Mouse (Mus musculus) hindbrain, embryonic 12.5 days (tissue): ENCODE data around the gene Map3k3. TPM values are rescaled to one million over a fixed set of nuclear protein-coding genes. Genes with fewer than 3 reads are reported as not detected.

Experiments
- ATAC-seq: fragments of 200-750 bp; cut with Nextera tagmentation; 2 replicates; pipeline ENCODE4 v1.8.0; 2017; ENCODE audit warnings: moderate TSS enrichment; ENCODE audit not compliant: low FRiP score
- H3K27ac ChIP-seq: fragments of 300-500 bp; sonication (generic); 2 replicates; pipeline ENCODE4 v1.5.1; 2016; ENCODE audit warnings: mild to moderate bottlenecking
- H3K27me3 ChIP-seq: fragments of 300-500 bp; sonication (generic); 2 replicates; pipeline ENCODE4 v1.6.1; 2016; ENCODE audit warnings: mild to moderate bottlenecking
- H3K36me3 ChIP-seq: fragments of 300-500 bp; sonication (generic); 2 replicates; pipeline ENCODE4 v1.6.1; 2016; ENCODE audit warnings: mild to moderate bottlenecking
- H3K4me1 ChIP-seq: fragments of 300-500 bp; sonication (generic); 2 replicates; pipeline ENCODE4 v1.6.1; 2016
- H3K4me2 ChIP-seq: fragments of 300-500 bp; sonication (generic); replicated peaks from 2 replicates; pipeline ENCODE4 v1.6.1; 2016; ENCODE audit warnings: mild to moderate bottlenecking
- H3K4me3 ChIP-seq: fragments of 300-500 bp; sonication (generic); 2 replicates; pipeline ENCODE4 v1.5.1; 2016; ENCODE audit warnings: mild to moderate bottlenecking
- H3K9ac ChIP-seq: fragments of 300-500 bp; sonication (generic); 2 replicates; pipeline ENCODE4 v1.6.1; 2016; ENCODE audit warnings: mild to moderate bottlenecking, moderate library complexity
- H3K9me3 ChIP-seq: fragments of 300-500 bp; sonication (generic); replicated peaks from 2 replicates; pipeline ENCODE4 v1.6.1; 2016; ENCODE audit warnings: mild to moderate bottlenecking
- WGBS: fragments of 180-500 bp; shearing (Covaris S2); methylation state at CpG from one replicate; pipeline ENCODE4 v1.1.7; 2016; 5-methylcytosine and 5-hydroxymethylcytosine counted together
- polyA plus RNA-seq: library from polyadenylated mRNA; unstranded; fragments of >200 nt; fragmentation: Nextera tagmentation; extraction: Ambion mirVana; gene quantifications from 2 replicates; pipeline ENCODE4 v1.2.1, GENCODE M21; 2016

Gene Map3k3
- polyA plus RNA-seq, 1 experiment from 2014 or later: 27.0 TPM

GRCm38 (mm10) chr11:106163546-106163945 is 79.1 kb downstream of the Map3k3 start:
- Histone ChIP-seq H3K9me3 (no peaks in the 10 kb centered on the region), H3K36me3 (peaks cover 49% of the 10 kb centered on the region), H3K4me2 (no peak overlapping the region), H3K27me3 (no peaks in the 10 kb centered on the region), H3K9ac (no peak overlapping the region), H3K4me3 (no peak overlapping the region), H3K4me1 (peaks cover 21% of the 10 kb centered on the region), H3K27ac (no peak overlapping the region)
- WGBS: 91% methylated on average over 4 of the region's 4 CpGs
- ATAC-seq: no peak

- ATAC-seq: no peak
- no peaks in the 10 kb centered on the region for H3K9me3 ChIP-seq
- peaks cover 55% of the 10 kb centered on the region for H3K36me3 ChIP-seq
- H3K4me1 ChIP-seq: peaks cover 12% of the 10 kb centered on the region
- H3K27me3 ChIP-seq: no peaks in the 10 kb centered on the region
- H3K4me3 ChIP-seq: no peak overlapping the region
- H3K9ac ChIP-seq: no peak overlapping the region
- no peak overlapping the region for H3K27ac ChIP-seq
- H3K4me2 ChIP-seq: no peak overlapping the region
- 90% methylated on average over 16 of the region's 16 CpGs for WGBS
These were observed 80.3 kb downstream of the Map3k3 start for GRCm38 (mm10) chr11:106164601-106165180.

DNA sequence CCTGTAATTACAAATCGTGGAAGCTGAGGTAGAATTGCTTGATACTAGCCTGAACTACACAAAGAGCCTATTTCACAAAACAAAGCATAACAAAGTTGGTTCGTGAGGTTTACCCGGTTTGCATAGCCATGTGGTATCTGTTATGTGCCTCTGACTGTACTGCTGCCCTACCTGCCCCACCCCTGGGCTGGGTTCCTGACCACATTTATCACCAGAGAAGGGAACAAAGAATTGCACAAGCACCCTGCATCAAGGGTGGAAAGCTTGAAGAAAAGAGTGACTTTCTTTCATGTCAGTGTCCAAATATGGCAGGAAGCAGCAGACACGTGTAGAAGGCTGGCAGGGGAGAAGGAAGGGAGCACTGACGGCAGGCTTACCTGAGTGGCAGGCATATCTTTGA is 83.0 kb downstream of the Map3k3 start:
- Histone ChIP-seq H3K9ac (no peak overlapping the region), H3K27ac (no peak overlapping the region), H3K27me3 (no peaks in the 10 kb centered on the region), H3K4me3 (no peak overlapping the region), H3K4me1 (no peaks in the 10 kb centered on the region), H3K9me3 (no peaks in the 10 kb centered on the region), H3K36me3 (peaks cover 68% of the 10 kb centered on the region), H3K4me2 (no peak overlapping the region)
- ATAC-seq: no peak
- 84% methylated on average over 5 of the region's 5 CpGs for WGBS

GRCm38 (mm10) chr11:106170807-106171206 is 86.4 kb downstream of the Map3k3 start:
- H3K4me1 ChIP-seq: no peaks in the 10 kb centered on the region
- no peak overlapping the region for H3K4me2 ChIP-seq
- no peak overlapping the region for H3K27ac ChIP-seq
- H3K9ac ChIP-seq: no peak overlapping the region
- ATAC-seq: no peak
- no peak overlapping the region for H3K4me3 ChIP-seq
- H3K27me3 ChIP-seq: no peaks in the 10 kb centered on the region
- WGBS: 84% methylated on average over 7 of the region's 7 CpGs
- no peaks in the 10 kb centered on the region for H3K9me3 ChIP-seq
- peaks cover 49% of the 10 kb centered on the region for H3K36me3 ChIP-seq

- 95% methylated on average over 2 of the region's 2 CpGs for WGBS
These were observed 88.8 kb downstream of the Map3k3 start for GRCm38 (mm10) chr11:106173228-106173627.

DNA sequence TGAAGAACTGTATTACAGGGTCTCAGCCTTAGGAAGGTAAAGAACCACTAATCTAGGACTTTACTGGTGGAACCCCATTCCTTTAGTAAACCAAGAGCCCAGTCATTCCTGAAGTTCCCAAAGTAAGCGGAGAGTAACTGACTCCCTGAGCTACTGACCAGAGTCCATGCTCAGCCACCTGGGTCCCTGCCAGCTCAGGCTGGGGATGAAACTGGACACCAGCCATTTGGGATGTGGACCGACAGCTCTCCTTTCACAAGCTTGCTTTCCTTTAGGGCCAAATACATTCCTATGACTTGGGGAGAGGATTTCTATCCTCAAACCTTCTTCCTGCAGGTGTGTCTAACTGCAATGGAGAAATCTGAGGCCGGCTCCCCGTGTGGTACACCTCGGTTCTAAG is 90.0 kb downstream of the Map3k3 start:
- peaks cover 22% of the 10 kb centered on the region for H3K36me3 ChIP-seq
- ATAC-seq: no peak

More at GRCm38 (mm10) chr11:106173228-106173627, 88.8 kb downstream of the Map3k3 start:
- no peaks in the 10 kb centered on the region for H3K4me1 ChIP-seq
- no peak for ATAC-seq
- no peak overlapping the region for H3K27ac ChIP-seq
- H3K4me2 ChIP-seq: no peak overlapping the region
- no peak overlapping the region for H3K4me3 ChIP-seq
- no peaks in the 10 kb centered on the region for H3K9me3 ChIP-seq
- H3K36me3 ChIP-seq: peaks cover 29% of the 10 kb centered on the region
- no peak overlapping the region for H3K9ac ChIP-seq
- no peaks in the 10 kb centered on the region for H3K27me3 ChIP-seq

GRCm38 (mm10) chr11:106175081-106175480 is 90.7 kb downstream of the Map3k3 start:
- WGBS: 83% methylated on average over 3 of the region's 3 CpGs
- no peak for ATAC-seq
- H3K9ac ChIP-seq: no peak overlapping the region
- no peaks in the 10 kb centered on the region for H3K27me3 ChIP-seq
- H3K4me3 ChIP-seq: no peak overlapping the region
- H3K4me2 ChIP-seq: no peak overlapping the region
- no peaks in the 10 kb centered on the region for H3K9me3 ChIP-seq
- no peak overlapping the region for H3K27ac ChIP-seq
- H3K4me1 ChIP-seq: no peaks in the 10 kb centered on the region
- peaks cover 18% of the 10 kb centered on the region; the same call in 1 of the 2 replicates for H3K36me3 ChIP-seq

More for the DNA sequence above, 90.0 kb downstream of the Map3k3 start:
- no peaks in the 10 kb centered on the region for H3K4me1 ChIP-seq
- H3K4me3 ChIP-seq: no peak overlapping the region
- H3K9ac ChIP-seq: no peak overlapping the region
- H3K9me3 ChIP-seq: no peaks in the 10 kb centered on the region
- no peaks in the 10 kb centered on the region for H3K27me3 ChIP-seq
- no peak overlapping the region for H3K27ac ChIP-seq
- H3K4me2 ChIP-seq: no peak overlapping the region
- 81% methylated on average over 5 of the region's 5 CpGs for WGBS

- 88% methylated on average over 5 of the region's 5 CpGs for WGBS
- no peak overlapping the region for H3K4me3 ChIP-seq
- no peaks in the 10 kb centered on the region for H3K4me1 ChIP-seq
- H3K36me3 ChIP-seq: peaks cover 12% of the 10 kb centered on the region; the same call in 1 of the 2 replicates
- no peaks in the 10 kb centered on the region for H3K27me3 ChIP-seq
- H3K9ac ChIP-seq: no peak overlapping the region
- H3K27ac ChIP-seq: no peak overlapping the region
- no peak overlapping the region for H3K4me2 ChIP-seq
- ATAC-seq: no peak
- H3K9me3 ChIP-seq: no peaks in the 10 kb centered on the region
These were observed 92.0 kb downstream of the Map3k3 start for GRCm38 (mm10) chr11:106176372-106176771.

DNA sequence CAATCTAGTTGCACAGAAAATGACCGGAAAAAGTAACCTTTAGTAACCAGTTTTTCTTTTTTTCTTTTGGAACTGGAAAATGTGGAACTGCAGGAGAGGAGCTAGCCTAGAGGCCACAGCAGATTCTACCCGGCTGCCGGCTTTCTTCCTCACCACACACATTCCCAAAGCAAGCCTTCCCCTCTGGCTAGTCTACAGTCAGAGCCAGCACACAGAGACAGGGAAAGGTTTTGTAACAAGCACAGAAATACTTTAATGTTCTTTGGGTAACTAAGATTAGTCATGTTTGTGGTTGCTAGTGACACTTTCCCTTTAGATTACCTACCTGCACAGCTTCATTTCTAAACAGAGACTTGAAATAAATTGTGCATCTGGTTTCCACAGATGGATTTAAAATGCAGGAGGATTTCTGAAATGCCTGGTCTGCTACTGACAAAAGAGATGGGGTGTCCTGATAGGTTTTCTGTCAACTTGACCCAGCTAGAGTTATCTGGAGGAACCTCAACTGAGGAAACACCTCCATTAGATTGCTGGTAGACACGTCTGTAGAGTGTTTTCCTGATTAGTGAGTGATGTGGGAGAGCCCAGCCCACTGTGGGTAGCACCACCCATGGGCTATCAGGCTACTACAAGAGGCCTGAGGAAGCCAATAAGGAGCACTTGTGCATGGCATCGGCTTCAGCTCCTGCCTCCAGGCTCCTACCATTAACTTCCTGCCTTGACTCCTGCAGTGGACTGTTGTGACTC is 93.8 kb downstream of the Map3k3 start:
- no peak overlapping the region for H3K27ac ChIP-seq
- ATAC-seq: no peak

DNA sequence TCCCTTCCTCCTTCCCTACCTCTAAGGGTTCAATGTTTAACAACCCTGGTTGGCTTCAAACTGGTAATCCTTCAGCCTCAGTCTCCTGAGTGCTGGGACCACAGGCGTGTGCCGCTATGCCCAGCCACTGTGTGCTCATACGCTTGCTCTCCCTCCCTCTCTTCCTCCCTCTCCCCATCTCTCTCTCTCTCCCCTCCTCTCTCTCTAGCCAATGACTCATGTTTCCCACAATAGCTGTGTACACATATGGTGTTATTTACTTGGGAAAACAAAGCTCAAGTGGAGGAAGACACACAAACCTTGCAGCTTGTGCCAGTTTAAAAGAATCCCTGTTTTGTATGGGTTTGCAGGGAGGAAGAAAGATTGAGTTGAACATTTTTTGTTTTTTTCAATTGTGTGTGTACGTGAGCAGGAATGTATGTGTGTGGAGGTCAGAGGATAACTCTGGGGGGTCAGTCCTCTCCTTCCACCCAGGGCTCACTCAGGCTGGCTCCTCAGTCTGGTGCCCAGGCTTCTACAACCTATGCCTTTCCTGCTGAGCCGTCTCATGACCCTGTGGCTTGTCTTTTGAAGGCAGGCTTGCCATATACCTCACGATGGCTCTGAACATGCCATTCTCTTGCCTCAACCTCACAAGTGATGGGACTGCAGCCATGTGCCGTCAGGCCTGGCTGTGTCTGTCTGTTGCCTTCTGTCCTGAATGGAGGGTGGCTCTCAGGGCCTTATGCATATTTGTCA is 95.5 kb downstream of the Map3k3 start:
- 75% methylated on average over 7 of the region's 7 CpGs for WGBS
- no peak overlapping the region for H3K4me2 ChIP-seq
- H3K9ac ChIP-seq: no peak overlapping the region
- H3K9me3 ChIP-seq: no peaks in the 10 kb centered on the region
- ATAC-seq: no peak
- H3K27me3 ChIP-seq: no peaks in the 10 kb centered on the region
- H3K4me1 ChIP-seq: no peaks in the 10 kb centered on the region
- no peak overlapping the region for H3K4me3 ChIP-seq
- H3K27ac ChIP-seq: no peak overlapping the region
- H3K36me3 ChIP-seq: peaks cover 22% of the 10 kb centered on the region; the same call in 1 of the 2 replicates

More for the DNA sequence above, 93.8 kb downstream of the Map3k3 start:
- Histone ChIP-seq H3K9ac (no peak overlapping the region), H3K4me2 (no peak overlapping the region), H3K36me3 (peaks cover 12% of the 10 kb centered on the region; the same call in 1 of the 2 replicates), H3K4me1 (no peaks in the 10 kb centered on the region), H3K27me3 (no peaks in the 10 kb centered on the region), H3K4me3 (no peak overlapping the region), H3K9me3 (no peaks in the 10 kb centered on the region)
- WGBS: 85% methylated on average over 5 of the region's 5 CpGs

GRCm38 (mm10) chr11:106180449-106180801 is 96.0 kb downstream of the Map3k3 start:
- Histone ChIP-seq H3K9ac (no peak overlapping the region), H3K4me2 (no peak overlapping the region), H3K36me3 (peaks cover 22% of the 10 kb centered on the region; the same call in 1 of the 2 replicates), H3K9me3 (no peaks in the 10 kb centered on the region), H3K4me3 (no peak overlapping the region), H3K27ac (no peak overlapping the region), H3K4me1 (no peaks in the 10 kb centered on the region), H3K27me3 (no peaks in the 10 kb centered on the region)
- 88% methylated on average over 2 of the region's 2 CpGs for WGBS
- no peak for ATAC-seq

DNA sequence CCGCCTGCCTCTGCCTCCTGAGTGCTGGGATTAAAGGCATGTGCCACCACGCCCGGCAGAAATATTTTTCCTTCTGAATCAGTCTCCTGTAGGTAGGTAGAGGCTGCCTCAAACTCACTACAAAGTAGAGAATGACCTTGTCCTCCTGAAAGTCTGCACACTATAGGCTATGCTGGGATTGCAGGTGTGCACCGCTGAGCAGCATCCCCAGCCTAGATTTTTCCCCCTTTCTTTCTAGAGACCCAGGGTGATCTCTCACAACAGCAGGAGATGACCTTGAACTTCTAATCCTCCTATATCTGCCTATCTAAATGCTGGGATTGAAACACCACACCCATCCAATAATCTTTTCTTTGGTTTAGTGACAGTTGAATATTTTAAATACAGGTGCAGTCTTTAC is 102.9 kb downstream of the Map3k3 start:
- Histone ChIP-seq H3K4me1 (peaks cover 2% of the 10 kb centered on the region; the same call in 1 of the 2 replicates), H3K36me3 (peaks cover 15% of the 10 kb centered on the region; the same call in 1 of the 2 replicates), H3K27me3 (no peaks in the 10 kb centered on the region), H3K4me3 (no peak overlapping the region), H3K9me3 (no peaks in the 10 kb centered on the region), H3K9ac (no peak overlapping the region), H3K27ac (no peak overlapping the region), H3K4me2 (no peak overlapping the region)
- WGBS: 91% methylated on average over 4 of the region's 4 CpGs
- ATAC-seq: no peak
